Mouse (Mus musculus) hindbrain, postnatal 0 days (tissue): Measurements from ENCODE around the gene Olfm3. TPM values are rescaled to one million over a fixed set of nuclear protein-coding genes. Genes with fewer than 3 reads are reported as not detected.
A peak's percentile ranks its signal among the peaks of the same experiment; 100 is the strongest.

ENCODE experiments used
- ATAC-seq: fragments of 200-750 bp; cut with Nextera tagmentation; 2 replicates; pipeline ENCODE4 v1.8.0; 2017; ENCODE audit warnings: mild to moderate bottlenecking, moderate TSS enrichment, moderate library complexity
- DNase-seq: peaks from one replicate; pipeline ENCODE4 v3.0.0-alpha.2; 2015; ENCODE audit warnings: low spot score
- H3K27ac ChIP-seq: fragments of 300-500 bp; sonication (generic); 2 replicates; pipeline ENCODE4 v1.5.1; 2014; ENCODE audit warnings: mild to moderate bottlenecking
- H3K27me3 ChIP-seq: fragments of 300-500 bp; sonication (generic); 2 replicates; pipeline ENCODE4 v1.6.1; 2014; ENCODE audit warnings: low read length, mixed read lengths; ENCODE audit not compliant: insufficient read depth
- H3K36me3 ChIP-seq: fragments of 300-500 bp; sonication (generic); 2 replicates; pipeline ENCODE4 v1.6.1; 2014; ENCODE audit warnings: low read length, mixed read lengths; ENCODE audit not compliant: insufficient read depth
- H3K4me1 ChIP-seq: fragments of 300-500 bp; sonication (generic); 2 replicates; pipeline ENCODE4 v1.6.1; 2014; ENCODE audit warnings: antibody characterized with exemption, low read length, mixed read lengths; ENCODE audit not compliant: insufficient read depth
- H3K4me2 ChIP-seq: fragments of 300-500 bp; sonication (generic); 2 replicates; pipeline ENCODE4 v1.6.1; 2014; ENCODE audit warnings: low read depth, mild to moderate bottlenecking, low read length, moderate library complexity, mixed read lengths
- H3K4me3 ChIP-seq: fragments of 300-500 bp; sonication (generic); 2 replicates; pipeline ENCODE4 v1.5.1; 2014; ENCODE audit warnings: low read length
- H3K9ac ChIP-seq: fragments of 300-500 bp; sonication (generic); replicated peaks from 2 replicates; pipeline ENCODE4 v1.6.1; 2014; ENCODE audit warnings: mild to moderate bottlenecking, low read length, moderate library complexity, mixed read lengths
- H3K9me3 ChIP-seq: fragments of 300-500 bp; sonication (generic); 2 replicates; pipeline ENCODE4 v1.6.1; 2016; ENCODE audit warnings: low read length, mixed read lengths
- CTCF ChIP-seq: IDR thresholded peaks from 2 replicates; pipeline ENCODE4 v1.5.1; 2016; ENCODE audit warnings: antibody characterized with exemption, control low read depth, low read depth
- WGBS: fragments of 180-500 bp; shearing (Covaris S2); extraction: QIAGEN DNeasy Blood & Tissue Kit; methylation state at CpG from one replicate; pipeline ENCODE4 v1.1.7; 2014; 5-methylcytosine and 5-hydroxymethylcytosine counted together
- polyA plus RNA-seq: library from polyadenylated mRNA; unstranded; fragments of >200 nt; fragmentation: Nextera tagmentation; extraction: Ambion mirVana; gene quantifications from 2 replicates; pipeline ENCODE4 v1.2.1, GENCODE M21; 2015
- total RNA-seq: library from RNA; depleted of rRNA; stranded (reverse); fragments of >200 nt; gene quantifications from 2 replicates; pipeline ENCODE4 v1.2.3, GENCODE M21; 2014

Gene Olfm3
- total and polyA plus RNA-seq, 2 experiments from 2014 or later = 19.2 to 26.1 TPM

GRCm38 (mm10) chr3:114971183-114971582 lies 67.3 kb downstream of the Olfm3 start:
- no peaks in the 10 kb centered on the region for H3K9me3 ChIP-seq
- no peaks in the 10 kb centered on the region for H3K4me1 ChIP-seq
- H3K27me3 ChIP-seq = no peaks in the 10 kb centered on the region
- H3K4me2 ChIP-seq = no peak overlapping the region
- ATAC-seq = no peak
- TF ChIP-seq CTCF = no peak
- no peaks in the 10 kb centered on the region for H3K36me3 ChIP-seq
- no peak overlapping the region for H3K27ac ChIP-seq
- no peak for DNase-seq
- H3K4me3 ChIP-seq = no peak overlapping the region
- no peak overlapping the region for H3K9ac ChIP-seq

DNA sequence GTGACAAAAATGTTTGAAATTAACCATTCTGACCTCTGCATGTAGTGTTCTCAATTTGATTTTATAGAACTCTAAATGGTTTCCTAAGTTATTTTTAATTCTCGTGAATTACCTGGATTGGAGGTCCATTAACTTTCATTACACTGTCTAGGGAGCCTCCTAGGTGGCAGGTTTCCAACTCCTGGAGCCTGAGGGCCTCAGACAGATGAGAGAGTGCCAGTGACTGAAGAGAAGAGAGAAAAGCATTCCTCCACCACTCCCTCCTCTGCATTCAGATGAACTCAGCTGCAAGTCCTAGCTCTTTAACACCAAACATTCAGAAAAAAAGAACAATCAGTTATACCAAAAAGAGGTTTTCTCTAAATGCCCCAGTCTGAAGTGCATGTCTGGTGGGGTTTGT lies 68.6 kb downstream of the Olfm3 start:
- no peak overlapping the region for H3K4me3 ChIP-seq
- no peak overlapping the region for H3K27ac ChIP-seq
- no peaks in the 10 kb centered on the region for H3K4me1 ChIP-seq
- 48% methylated on average over 1 of the region's 1 CpGs for WGBS
- no peak overlapping the region for H3K4me2 ChIP-seq
- no peaks in the 10 kb centered on the region for H3K9me3 ChIP-seq
- ATAC-seq = no peak
- no peaks in the 10 kb centered on the region for H3K36me3 ChIP-seq
- H3K9ac ChIP-seq = no peak overlapping the region
- TF ChIP-seq CTCF = no peak
- DNase-seq = peak; percentile 41
- no peaks in the 10 kb centered on the region for H3K27me3 ChIP-seq

DNA sequence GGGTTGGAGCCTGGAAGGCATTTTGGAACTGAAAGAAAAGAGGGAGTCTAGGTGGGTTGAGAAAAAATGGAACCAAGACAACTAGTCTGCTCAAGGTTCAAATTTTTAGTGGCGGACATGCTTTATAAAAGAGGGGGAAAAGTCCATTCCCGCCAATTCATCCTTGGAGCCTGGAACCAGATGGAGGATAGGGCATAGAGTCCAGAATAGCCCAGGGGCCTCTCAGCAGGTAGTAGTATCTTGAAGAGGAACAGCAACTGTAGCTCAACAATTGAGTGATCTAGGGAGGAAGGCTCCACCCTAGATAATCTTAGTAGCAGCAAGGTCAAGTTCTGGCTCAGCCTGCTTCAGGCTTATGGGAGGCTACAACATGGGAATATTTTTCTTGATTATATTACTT lies 87.0 kb downstream of the Olfm3 start:
- Histone ChIP-seq H3K9ac (no peak overlapping the region), H3K36me3 (no peaks in the 10 kb centered on the region), H3K27ac (no peak overlapping the region), H3K9me3 (no peaks in the 10 kb centered on the region), H3K4me2 (no peak overlapping the region), H3K4me1 (no peaks in the 10 kb centered on the region), H3K27me3 (no peaks in the 10 kb centered on the region), H3K4me3 (no peak overlapping the region)
- DNase-seq (no peak), ATAC-seq (no peak)
- 95% methylated on average over 2 of the region's 2 CpGs for WGBS
- TF ChIP-seq CTCF = no peak

GRCm38 (mm10) chr3:114995956-114996355 lies 92.1 kb downstream of the Olfm3 start:
- H3K36me3 ChIP-seq = no peaks in the 10 kb centered on the region
- no peak overlapping the region for H3K27ac ChIP-seq
- no peaks in the 10 kb centered on the region for H3K27me3 ChIP-seq
- no peak for DNase-seq
- no peak overlapping the region for H3K4me2 ChIP-seq
- ATAC-seq = no peak
- H3K9me3 ChIP-seq = no peaks in the 10 kb centered on the region
- no peak overlapping the region for H3K9ac ChIP-seq
- H3K4me3 ChIP-seq = no peak overlapping the region
- 46% methylated on average over 1 of the region's 1 CpGs for WGBS
- TF ChIP-seq CTCF = no peak
- H3K4me1 ChIP-seq = no peaks in the 10 kb centered on the region

DNA sequence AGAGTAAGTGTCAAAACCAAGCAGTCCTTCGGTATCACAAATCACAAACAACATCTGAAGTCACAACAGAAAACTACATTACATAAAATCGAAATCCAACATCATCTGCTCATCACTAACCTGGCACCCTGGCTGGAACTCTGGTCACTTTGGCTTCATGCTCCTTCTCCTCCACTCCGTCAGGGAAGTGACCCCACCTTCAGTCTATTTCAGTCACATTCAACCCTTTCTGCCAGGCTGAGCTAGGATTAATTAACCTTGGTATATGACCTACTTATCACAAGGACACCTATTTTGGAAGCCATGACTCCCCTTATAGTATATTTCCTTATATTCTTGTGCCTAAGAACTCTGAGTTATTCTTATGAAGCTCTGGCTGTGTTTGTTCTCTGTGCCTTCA lies 123.7 kb downstream of the Olfm3 start:
- no peak for DNase-seq
- Histone ChIP-seq H3K9ac (no peak overlapping the region), H3K4me3 (no peak overlapping the region), H3K36me3 (no peaks in the 10 kb centered on the region), H3K9me3 (no peaks in the 10 kb centered on the region), H3K4me2 (no peak overlapping the region), H3K27ac (no peak overlapping the region), H3K27me3 (no peaks in the 10 kb centered on the region), H3K4me1 (no peaks in the 10 kb centered on the region)
- ATAC-seq = no peak
- TF ChIP-seq CTCF = no peak
- WGBS = 91% methylated on average over 3 of the region's 3 CpGs

DNA sequence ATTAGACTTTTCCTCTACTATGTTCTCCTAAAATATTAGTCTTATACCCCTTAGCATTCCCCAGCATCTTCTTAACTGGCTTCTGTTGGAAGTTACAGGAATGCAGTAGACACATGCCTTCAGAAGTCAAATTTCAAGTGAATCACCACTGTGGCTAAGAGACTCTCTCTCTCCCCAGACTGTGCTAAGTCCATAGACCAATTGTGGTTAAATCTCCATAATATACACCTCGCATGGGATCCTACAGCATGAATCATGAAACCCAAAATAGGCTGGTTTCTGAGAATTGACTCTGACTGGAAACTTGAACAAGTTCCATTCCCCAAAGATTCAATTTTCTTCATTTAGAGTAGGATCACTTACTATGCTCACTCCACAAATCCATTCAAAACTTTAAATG lies 124.2 kb downstream of the Olfm3 start:
- no peak overlapping the region for H3K27ac ChIP-seq
- H3K4me1 ChIP-seq = no peaks in the 10 kb centered on the region
- H3K36me3 ChIP-seq = no peaks in the 10 kb centered on the region
- no peak overlapping the region for H3K4me3 ChIP-seq
- 91% methylated on average over 1 of the region's 1 CpGs for WGBS
- DNase-seq = no peak
- H3K4me2 ChIP-seq = no peak overlapping the region
- no peak for TF ChIP-seq CTCF
- H3K27me3 ChIP-seq = no peaks in the 10 kb centered on the region
- H3K9ac ChIP-seq = no peak overlapping the region
- no peaks in the 10 kb centered on the region for H3K9me3 ChIP-seq
- ATAC-seq = no peak

GRCm38 (mm10) chr3:115028611-115029010 lies 124.7 kb downstream of the Olfm3 start:
- Histone ChIP-seq H3K4me3 (no peak overlapping the region), H3K4me1 (no peaks in the 10 kb centered on the region), H3K27me3 (no peaks in the 10 kb centered on the region), H3K9me3 (no peaks in the 10 kb centered on the region), H3K9ac (no peak overlapping the region), H3K4me2 (no peak overlapping the region), H3K36me3 (no peaks in the 10 kb centered on the region), H3K27ac (no peak overlapping the region)
- no peak for TF ChIP-seq CTCF
- WGBS = 86% methylated on average over 1 of the region's 1 CpGs
- no peak for DNase-seq
- ATAC-seq = no peak
